15 mouse cellular contexts compared by ENCODE assay signal in the genomic region with DNA sequence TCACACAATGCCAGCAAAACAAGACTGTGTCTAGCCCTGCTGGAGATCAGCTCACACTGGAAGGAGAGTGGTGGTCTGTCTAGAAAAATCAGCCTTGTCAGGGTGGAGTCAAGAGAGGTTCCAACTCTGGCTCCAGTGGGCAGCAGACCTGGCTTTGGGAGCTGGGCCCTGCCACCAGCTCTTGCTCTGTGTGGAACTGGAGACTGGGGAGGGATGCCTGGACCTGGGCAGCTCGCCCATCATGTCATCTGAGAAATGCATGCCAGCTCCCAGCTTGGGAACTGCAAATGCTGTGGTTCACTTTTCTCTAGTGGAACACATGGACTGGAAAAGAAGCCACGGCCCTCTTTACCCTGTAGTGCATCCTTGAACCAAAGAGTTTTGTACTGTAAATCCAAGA. TPM values are rescaled to one million over a fixed set of nuclear protein-coding genes. Genes with fewer than 3 reads are reported as not detected.
A peak's percentile ranks its signal among the peaks of the same experiment; 100 is the strongest.
DNase-seq lines count a peak whose midpoint lies in the region; ATAC-seq and TF ChIP-seq lines count a peak whose summit lies in the region.
"Had no signal": no experiment of that assay in that cellular context is flagged by ENCODE, and none has a peak within 500 bp of the region (broad histone marks: within the 10 kb centered on the region; RNA-seq: fewer than 3 reads in every experiment).

No protein-coding gene starts in this region.

- no peak overlapping the region for H3K4me2 ChIP-seq in forebrain, embryonic 16.5 days (ENCODE audit: low read length)
- no peak overlapping the region for H3K4me2 ChIP-seq in forebrain, embryonic 15.5 days (replicated peaks)
- no peak overlapping the region for H3K4me2 ChIP-seq in midbrain, postnatal 0 days (ENCODE audit: low read depth, low read length, poor library complexity, severe bottlenecking)
- H3K4me2 ChIP-seq in midbrain, embryonic 16.5 days (ENCODE audit: low read length) = no peak overlapping the region
- H3K4me2 ChIP-seq: limb, embryonic 12.5 days; neural tube, embryonic 13.5 days had no signal

- no peaks in the 10 kb centered on the region for H3K4me1 ChIP-seq in forebrain, embryonic 16.5 days (replicated peaks; ENCODE audit: control insufficient read depth, insufficient read depth, low read length)
- H3K4me1 ChIP-seq in forebrain, embryonic 15.5 days = no peaks in the 10 kb centered on the region
- H3K4me1 ChIP-seq in midbrain, postnatal 0 days (ENCODE audit: insufficient read depth, low read length) = no peaks in the 10 kb centered on the region
- no peaks in the 10 kb centered on the region for H3K4me1 ChIP-seq in midbrain, embryonic 16.5 days (ENCODE audit: control insufficient read depth, insufficient read depth, low read length)
- H3K4me1 ChIP-seq: midbrain, embryonic 10.5 days; neural tube, embryonic 13.5 days had no signal

- DNase-seq in midbrain, postnatal 0 days (ENCODE audit: low spot score) = peak; percentile 17
- DNase-seq in cerebellum, postnatal 10 days = peak; percentile 75 to 83
- peak; percentile 60 for DNase-seq in skeletal muscle tissue, adult 2 months (ENCODE audit: low read depth, low spot score)
- no peak for DNase-seq in kidney, postnatal 25 days
- no peak for DNase-seq in retina, postnatal 1 day
- DNase-seq: B cell, adult 2 months; layer of hippocampus, adult 9-11 months had no signal

- H3K36me3 ChIP-seq in forebrain, embryonic 16.5 days (ENCODE audit: control insufficient read depth, insufficient read depth) = no peaks in the 10 kb centered on the region
- no peaks in the 10 kb centered on the region for H3K36me3 ChIP-seq in forebrain, embryonic 15.5 days
- H3K36me3 ChIP-seq in midbrain, postnatal 0 days (ENCODE audit: insufficient read depth, low read length) = no peaks in the 10 kb centered on the region
- no peaks in the 10 kb centered on the region for H3K36me3 ChIP-seq in midbrain, embryonic 16.5 days (ENCODE audit: control insufficient read depth, insufficient read depth, low read length)
- H3K36me3 ChIP-seq: G1E; limb, embryonic 12.5 days; midbrain, embryonic 10.5 days; neural tube, embryonic 13.5 days had no signal

- no peak overlapping the region for H3K27ac ChIP-seq in forebrain, embryonic 16.5 days (ENCODE audit: low read length)
- H3K27ac ChIP-seq in forebrain, embryonic 15.5 days (replicated peaks) = no peak overlapping the region
- no peak overlapping the region for H3K27ac ChIP-seq in midbrain, postnatal 0 days (ENCODE audit: low read depth, low read length)
- no peak overlapping the region for H3K27ac ChIP-seq in midbrain, embryonic 16.5 days (ENCODE audit: low read length)
- H3K27ac ChIP-seq: limb, embryonic 12.5 days; midbrain, embryonic 10.5 days; neural tube, embryonic 13.5 days had no signal

- no peak for TF ChIP-seq CTCF in midbrain, postnatal 0 days (IDR thresholded peaks at IDR 0.05)

- 66% methylated on average over 2 of the region's 2 CpGs for WGBS in forebrain, embryonic 16.5 days
- 65% methylated on average over 2 of the region's 2 CpGs for WGBS in forebrain, embryonic 15.5 days
- 57% methylated on average over 2 of the region's 2 CpGs for WGBS in midbrain, postnatal 0 days
- 56% methylated on average over 2 of the region's 2 CpGs for WGBS in midbrain, embryonic 16.5 days

- H3K4me3 ChIP-seq in forebrain, embryonic 16.5 days (replicated peaks; ENCODE audit: low read length) = no peak overlapping the region
- no peak overlapping the region for H3K4me3 ChIP-seq in forebrain, embryonic 15.5 days
- no peak overlapping the region for H3K4me3 ChIP-seq in midbrain, postnatal 0 days (ENCODE audit: low read depth, low read length)
- no peak overlapping the region for H3K4me3 ChIP-seq in midbrain, embryonic 16.5 days (ENCODE audit: low read depth, low read length)
- H3K4me3 ChIP-seq: limb, embryonic 12.5 days; midbrain, embryonic 10.5 days; neural tube, embryonic 13.5 days had no signal

- no peak overlapping the region for H3K9ac ChIP-seq in forebrain, embryonic 16.5 days (replicated peaks; ENCODE audit: low read depth, low read length)
- H3K9ac ChIP-seq in forebrain, embryonic 15.5 days (replicated peaks) = no peak overlapping the region
- no peak overlapping the region for H3K9ac ChIP-seq in midbrain, postnatal 0 days (replicated peaks; ENCODE audit: low read length, poor library complexity, severe bottlenecking)
- no peak overlapping the region for H3K9ac ChIP-seq in midbrain, embryonic 16.5 days (ENCODE audit: low read depth, low read length)
- H3K9ac ChIP-seq: limb, embryonic 12.5 days; neural tube, embryonic 13.5 days had no signal

- H3K9me3 ChIP-seq in forebrain, embryonic 16.5 days (ENCODE audit: control insufficient read depth, low read length) = no peaks in the 10 kb centered on the region
- H3K9me3 ChIP-seq in forebrain, embryonic 15.5 days = no peaks in the 10 kb centered on the region
- no peaks in the 10 kb centered on the region for H3K9me3 ChIP-seq in midbrain, postnatal 0 days (ENCODE audit: low read length)
- no peaks in the 10 kb centered on the region for H3K9me3 ChIP-seq in midbrain, embryonic 16.5 days (replicated peaks; ENCODE audit: control insufficient read depth, low read length, poor library complexity, severe bottlenecking)
- H3K9me3 ChIP-seq: G1E; limb, embryonic 12.5 days; midbrain, embryonic 10.5 days; neural tube, embryonic 13.5 days had no signal

- 0 out of 2 replicates have a peak, but pooled peaks have one; percentile 26 for ATAC-seq in forebrain, embryonic 16.5 days
- no peak for ATAC-seq in forebrain, embryonic 15.5 days (replicated peaks)
- 0 out of 2 replicates have a peak, but pooled peaks have one; percentile 39 for ATAC-seq in midbrain, postnatal 0 days (ENCODE audit: low FRiP score)
- ATAC-seq in midbrain, embryonic 16.5 days = no peak

- H3K27me3 ChIP-seq in forebrain, embryonic 16.5 days (replicated peaks; ENCODE audit: control insufficient read depth, insufficient read depth, low read length) = no peaks in the 10 kb centered on the region
- no peaks in the 10 kb centered on the region for H3K27me3 ChIP-seq in forebrain, embryonic 15.5 days
- H3K27me3 ChIP-seq in midbrain, postnatal 0 days (ENCODE audit: insufficient read depth, low read length) = no peaks in the 10 kb centered on the region
- H3K27me3 ChIP-seq in midbrain, embryonic 16.5 days (ENCODE audit: control insufficient read depth, insufficient read depth, low read depth, low read length) = no peaks in the 10 kb centered on the region
- H3K27me3 ChIP-seq: limb, embryonic 12.5 days; neural tube, embryonic 13.5 days had no signal

RNA-seq across cellular contexts. Expression of a gene that starts 8.3 kb away (rescaled TPM):
- 7.9 and 13.5 TPM in 2 replicates for polyA plus RNA-seq in forebrain, embryonic 16.5 days (2015; fragmentation: Nextera tagmentation; extraction: Ambion mirVana)
- 5.9 and 6.4 TPM in 2 replicates for polyA plus RNA-seq in forebrain, embryonic 15.5 days (2015; fragmentation: Nextera tagmentation; extraction: Ambion mirVana)
- 10.7 and 11.0 TPM in 2 replicates for total RNA-seq in midbrain, postnatal 0 days (2014; rRNA removed)
- polyA plus RNA-seq in midbrain, postnatal 0 days (2015; fragmentation: Nextera tagmentation; extraction: Ambion mirVana) = 16.7 and 19.8 TPM in 2 replicates
- 10.3 and 11.7 TPM in 2 replicates for polyA plus RNA-seq in midbrain, embryonic 16.5 days (2015; fragmentation: Nextera tagmentation; extraction: Ambion mirVana)
- total RNA-seq: common myeloid progenitor, adult 5-6 weeks had no signal
- polyA plus RNA-seq: G1E had no signal

Comparison
In these comparisons a context has a peak if more than half of its experiments do, and no peak if none do; other contexts are left out.
1. ATAC-seq: peak in forebrain, embryonic 16.5 days (single experiment) and midbrain, postnatal 0 days (single experiment); none in forebrain, embryonic 15.5 days (single experiment) and midbrain, embryonic 16.5 days (single experiment).
2. DNase-seq: peak in midbrain, postnatal 0 days (single experiment), cerebellum, postnatal 10 days (2 of 2) and skeletal muscle tissue, adult 2 months (single experiment); none in kidney, postnatal 25 days (0 of 2) and retina, postnatal 1 day (single experiment).